Mouse (Mus musculus) erythroid progenitor cell, adult 5-6 weeks (primary cell): Measurements from ENCODE around the gene Synj1. TPM values are rescaled to one million over a fixed set of nuclear protein-coding genes. Genes with fewer than 3 reads are reported as not detected.

ENCODE experiments used
- ATAC-seq: replicated peaks from 2 replicates; pipeline ENCODE4 v1.8.0; 2016; ENCODE audit warnings: moderate number of reproducible peaks, mild to moderate bottlenecking, moderate TSS enrichment, inconsistent platforms; ENCODE audit not compliant: poor library complexity, low FRiP score, severe bottlenecking
- total RNA-seq, 2 experiments: library from RNA; stranded (forward) in 1 of 2; stranded (reverse) in 1 of 2; fragments of 150-400 nt in 1 of 2; fragments of 186-747, 209-891 nt in 1 of 2; gene quantifications; 2 replicates each; pipeline versions ENCODE4 v1.2.3 to v1.2.4; 2015 to 2017; ENCODE audit warnings: low replicate concordance in 2 of 2

Gene Synj1
- total RNA-seq, 2 experiments from 2014 or later = 104 to 140 TPM

- no peak for ATAC-seq
Measured at GRCm38 (mm10) chr16:90899498-90899897, 111.6 kb downstream of the Synj1 start.

- no peak for ATAC-seq
Measured at GRCm38 (mm10) chr16:90897651-90898050, 113.5 kb downstream of the Synj1 start.

GRCm38 (mm10) chr16:90893792-90894191, 117.3 kb downstream of the Synj1 start:
- ATAC-seq = no peak

- no peak for ATAC-seq
Measured at GRCm38 (mm10) chr16:90893019-90893418, 118.1 kb downstream of the Synj1 start.

- ATAC-seq = no peak
Measured at GRCm38 (mm10) chr16:90892081-90892480, 119.0 kb downstream of the Synj1 start.

- no peak for ATAC-seq
Measured at GRCm38 (mm10) chr16:90891601-90892000, 119.5 kb downstream of the Synj1 start.

- ATAC-seq = no peak
Measured at GRCm38 (mm10) chr16:90890683-90891082, 120.4 kb downstream of the Synj1 start.

Other genes with a start within 250 kb of the Synj1 start
- 1.4 and 1.7 TPM in 2 replicates for gene Urb1, start 200.9 kb downstream of the Synj1 start, total RNA-seq (2015; ENCODE audit: low replicate concordance)
- 1.2 and 1.3 TPM in 2 replicates for gene Urb1, start 200.9 kb downstream of the Synj1 start, total RNA-seq (2017; ENCODE audit: low replicate concordance)
- 0.84 TPM in 1 of 2 replicates, not detected in the other for gene Eva1c, start 184.6 kb downstream of the Synj1 start, total RNA-seq (2015; ENCODE audit: low replicate concordance)
- gene Eva1c, start 184.6 kb downstream of the Synj1 start, total RNA-seq (2017; ENCODE audit: low replicate concordance) = 0.13 TPM in 1 of 2 replicates, not detected in the other
- gene Cfap298, start 76.2 kb downstream of the Synj1 start, total RNA-seq (2015; ENCODE audit: low replicate concordance) = 5.8 and 7.5 TPM in 2 replicates
- gene Cfap298, start 76.2 kb downstream of the Synj1 start, total RNA-seq (2017; ENCODE audit: low replicate concordance) = 3.6 and 8.5 TPM in 2 replicates
- gene Paxbp1, start 33.2 kb upstream of the Synj1 start, total RNA-seq (2015; ENCODE audit: low replicate concordance) = 147 and 193 TPM in 2 replicates
- 152 and 209 TPM in 2 replicates for gene Paxbp1, start 33.2 kb upstream of the Synj1 start, total RNA-seq (2017; ENCODE audit: low replicate concordance)
- gene 4932438H23Rik, start 83.8 kb upstream of the Synj1 start, total RNA-seq (2015; ENCODE audit: low replicate concordance) = not detected in 2 replicates
- not detected in 2 replicates for gene 4932438H23Rik, start 83.8 kb upstream of the Synj1 start, total RNA-seq (2017; ENCODE audit: low replicate concordance)
- gene Olig2, start 214.1 kb upstream of the Synj1 start, total RNA-seq (2015; ENCODE audit: low replicate concordance) = not detected in 2 replicates
- gene Olig2, start 214.1 kb upstream of the Synj1 start, total RNA-seq (2017; ENCODE audit: low replicate concordance) = not detected in 2 replicates